In the genomic region with DNA sequence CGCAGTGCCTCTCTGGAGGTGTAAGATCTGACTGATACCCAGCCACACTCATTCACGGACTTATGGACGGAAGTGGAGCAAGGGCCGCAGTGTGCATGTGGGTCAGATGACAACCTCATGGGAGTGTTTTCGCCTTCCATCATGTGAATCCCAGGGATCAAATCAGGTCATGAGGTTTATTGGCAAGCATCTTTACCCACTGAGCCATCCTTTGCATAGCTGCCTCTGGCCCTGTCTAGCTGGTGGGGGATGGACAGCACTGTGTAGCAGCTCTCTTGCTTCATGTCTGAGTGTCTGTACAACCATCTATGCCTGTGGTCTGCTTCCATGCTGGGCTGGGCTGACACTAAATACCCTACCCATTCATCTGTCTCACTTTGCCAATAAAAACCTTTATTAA, we compare ENCODE assay signal across 18 mouse cellular contexts.
A peak's percentile ranks its signal among the peaks of the same experiment; 100 is the strongest.
DNase-seq lines count a peak whose midpoint lies in the region; ATAC-seq and TF ChIP-seq lines count a peak whose summit lies in the region.
"Had no signal": no experiment of that assay in that cellular context is flagged by ENCODE, and none has a peak within 500 bp of the region (broad histone marks: within the 10 kb centered on the region; RNA-seq: fewer than 3 reads in every experiment).

No protein-coding gene starts in this region.

- no peaks in the 10 kb centered on the region for H3K36me3 ChIP-seq in heart, adult 2 months (ENCODE audit: control insufficient read depth, insufficient read depth, low read length)
- H3K36me3 ChIP-seq in heart, embryonic 12.5 days, result no peaks in the 10 kb centered on the region
- peaks cover 14% of the 10 kb centered on the region for H3K36me3 ChIP-seq in midbrain, embryonic 10.5 days
- no peaks in the 10 kb centered on the region for H3K36me3 ChIP-seq in midbrain, postnatal 0 days (ENCODE audit: insufficient read depth, low read length)
- no peaks in the 10 kb centered on the region for H3K36me3 ChIP-seq in hindbrain, embryonic 11.5 days (ENCODE audit: control insufficient read depth, insufficient read depth, low read length)
- H3K36me3 ChIP-seq: stomach, embryonic 15.5 days had no signal

- no peak overlapping the region for H3K4me2 ChIP-seq in heart, embryonic 12.5 days
- H3K4me2 ChIP-seq in midbrain, postnatal 0 days (ENCODE audit: low read depth, low read length, poor library complexity, severe bottlenecking), result no peak overlapping the region
- no peak overlapping the region for H3K4me2 ChIP-seq in hindbrain, embryonic 11.5 days (replicated peaks; ENCODE audit: low read depth, low read length)
- H3K4me2 ChIP-seq: embryonic facial prominence, embryonic 13.5 days; stomach, embryonic 15.5 days had no signal

- 0 out of 2 replicates have a peak, but pooled peaks cover 2% of the 10 kb centered on the region for H3K79me2 ChIP-seq in heart, adult 2 months (replicated peaks; ENCODE audit: control insufficient read depth, insufficient read depth, low read length)

- H3K4me3 ChIP-seq in heart, adult 2 months, result no peak overlapping the region
- no peak overlapping the region for H3K4me3 ChIP-seq in heart, embryonic 12.5 days
- H3K4me3 ChIP-seq in midbrain, embryonic 10.5 days, result no peak overlapping the region
- H3K4me3 ChIP-seq in midbrain, postnatal 0 days (ENCODE audit: low read depth, low read length), result no peak overlapping the region
- no peak overlapping the region for H3K4me3 ChIP-seq in hindbrain, embryonic 11.5 days (ENCODE audit: low read depth, low read length)
- H3K4me3 ChIP-seq: embryonic facial prominence, embryonic 13.5 days; megakaryocyte, embryonic 14.5 days; stomach, embryonic 15.5 days had no signal

- intact Hi-C loops in heart, adult 2 months (cut with DNase I), result no loop called here

- H3K9me3 ChIP-seq in heart, embryonic 12.5 days (replicated peaks), result no peaks in the 10 kb centered on the region
- no peaks in the 10 kb centered on the region for H3K9me3 ChIP-seq in midbrain, embryonic 10.5 days (replicated peaks)
- H3K9me3 ChIP-seq in midbrain, postnatal 0 days (ENCODE audit: low read length), result no peaks in the 10 kb centered on the region
- H3K9me3 ChIP-seq in hindbrain, embryonic 11.5 days (ENCODE audit: control insufficient read depth, low read length), result no peaks in the 10 kb centered on the region
- H3K9me3 ChIP-seq: embryonic facial prominence, embryonic 13.5 days; megakaryocyte, embryonic 14.5 days; stomach, embryonic 15.5 days had no signal

- peak; percentile 63; the same call in 1 of the 2 replicates for TF ChIP-seq EP300 in heart, adult 2 months (IDR thresholded peaks at IDR 0.05; ENCODE audit: insufficient read depth, low read depth, low read length)

- TF ChIP-seq POLR2A in heart, adult 2 months (IDR thresholded peaks at IDR 0.05; ENCODE audit: insufficient read depth, low read depth, low read length), result no peak

- no peak overlapping the region for H3K27ac ChIP-seq in heart, adult 2 months
- no peak overlapping the region for H3K27ac ChIP-seq in heart, embryonic 12.5 days (ENCODE audit: poor library complexity, severe bottlenecking)
- H3K27ac ChIP-seq in midbrain, embryonic 10.5 days (replicated peaks), result peak overlapping the region; percentile 85
- H3K27ac ChIP-seq in midbrain, postnatal 0 days (ENCODE audit: low read depth, low read length), result no peak overlapping the region
- peak overlapping the region; percentile 74 for H3K27ac ChIP-seq in hindbrain, embryonic 11.5 days (ENCODE audit: low read depth, low read length)
- H3K27ac ChIP-seq: embryonic facial prominence, embryonic 13.5 days; kidney, postnatal 0 days; stomach, embryonic 15.5 days had no signal

- peak in 1 of 2 experiments; percentile 16 for DNase-seq in heart, adult 2 months
- peak; percentile 30 for DNase-seq in midbrain, embryonic 10.5 days (ENCODE audit: low spot score)
- DNase-seq in midbrain, postnatal 0 days (ENCODE audit: low spot score), result no peak
- DNase-seq in hindbrain, embryonic 11.5 days (ENCODE audit: low spot score), result peak; percentile 21
- DNase-seq in retina, embryonic 14.5 days (ENCODE audit: low spot score), result peak; percentile 41
- DNase-seq in ovary, postnatal 10 days (ENCODE audit: low spot score), result no peak
- DNase-seq: cerebellum, adult 9-11 months; layer of hippocampus, adult 9-11 months; left cerebral cortex, postnatal 4 days; lung, adult 2 months; right cerebral cortex, postnatal 4 days; thymus, postnatal 36 days had no signal

- H3K27me3 ChIP-seq in heart, adult 2 months (ENCODE audit: control insufficient read depth, insufficient read depth, low read length), result no peaks in the 10 kb centered on the region
- no peaks in the 10 kb centered on the region for H3K27me3 ChIP-seq in heart, embryonic 12.5 days (replicated peaks)
- H3K27me3 ChIP-seq in midbrain, embryonic 10.5 days (ENCODE audit: low read depth, poor library complexity, severe bottlenecking), result no peaks in the 10 kb centered on the region
- H3K27me3 ChIP-seq in midbrain, postnatal 0 days (ENCODE audit: insufficient read depth, low read length), result no peaks in the 10 kb centered on the region
- no peaks in the 10 kb centered on the region for H3K27me3 ChIP-seq in hindbrain, embryonic 11.5 days (ENCODE audit: control insufficient read depth, insufficient read depth, low read length)
- H3K27me3 ChIP-seq: embryonic facial prominence, embryonic 13.5 days; stomach, embryonic 15.5 days had no signal

- ATAC-seq in heart, embryonic 12.5 days (ENCODE audit: insufficient number of reproducible peaks, low FRiP score), result no peak
- ATAC-seq in midbrain, postnatal 0 days (ENCODE audit: low FRiP score), result no peak
- ATAC-seq in hindbrain, embryonic 11.5 days (ENCODE audit: low FRiP score), result peak; percentile 52; the same call in 1 of the 2 replicates
- ATAC-seq: inflammation-experienced regulatory T-cells, adult 6 months had no signal

- peaks cover 9% of the 10 kb centered on the region for H3K4me1 ChIP-seq in heart, adult 2 months (ENCODE audit: control insufficient read depth, insufficient read depth, low read length)
- H3K4me1 ChIP-seq in heart, embryonic 12.5 days (replicated peaks), result peaks cover 45% of the 10 kb centered on the region
- H3K4me1 ChIP-seq in midbrain, embryonic 10.5 days, result peaks cover 76% of the 10 kb centered on the region
- H3K4me1 ChIP-seq in midbrain, postnatal 0 days (ENCODE audit: insufficient read depth, low read length), result peaks cover 16% of the 10 kb centered on the region; the same call in 1 of the 2 replicates
- H3K4me1 ChIP-seq in hindbrain, embryonic 11.5 days (replicated peaks; ENCODE audit: control insufficient read depth, insufficient read depth, low read length), result peaks cover 26% of the 10 kb centered on the region

- 51% methylated on average over 5 of the region's 5 CpGs for WGBS in heart, adult 2 months
- 74% methylated on average over 5 of the region's 5 CpGs for WGBS in heart, embryonic 12.5 days
- WGBS in midbrain, embryonic 10.5 days, result 52% methylated on average over 5 of the region's 5 CpGs
- 60% methylated on average over 5 of the region's 5 CpGs for WGBS in midbrain, postnatal 0 days
- WGBS in hindbrain, embryonic 11.5 days, result 35% methylated on average over 5 of the region's 5 CpGs

- no peak overlapping the region for H3K9ac ChIP-seq in heart, adult 2 months (ENCODE audit: low read depth, low read length)
- no peak overlapping the region for H3K9ac ChIP-seq in heart, embryonic 12.5 days
- H3K9ac ChIP-seq in midbrain, postnatal 0 days (replicated peaks; ENCODE audit: low read length, poor library complexity, severe bottlenecking), result no peak overlapping the region
- peak overlapping the region; percentile 31; the same call in 1 of the 2 replicates for H3K9ac ChIP-seq in hindbrain, embryonic 11.5 days (ENCODE audit: low read depth, low read length)
- H3K9ac ChIP-seq: embryonic facial prominence, embryonic 13.5 days; stomach, embryonic 15.5 days had no signal

- no peak for TF ChIP-seq CTCF in heart, adult 2 months (IDR thresholded peaks at IDR 0.05)
- no peak for TF ChIP-seq CTCF in midbrain, postnatal 0 days (IDR thresholded peaks at IDR 0.05)

Comparison
In these comparisons a context has a peak if more than half of its experiments do, and no peak if none do; other contexts are left out.
1. DNase-seq: peak in midbrain, embryonic 10.5 days (single experiment), hindbrain, embryonic 11.5 days (single experiment) and retina, embryonic 14.5 days (single experiment); none in midbrain, postnatal 0 days (single experiment) and ovary, postnatal 10 days (single experiment).
2. H3K27ac ChIP-seq: peak in midbrain, embryonic 10.5 days (single experiment) and hindbrain, embryonic 11.5 days (single experiment); none in heart, adult 2 months (single experiment), heart, embryonic 12.5 days (single experiment) and midbrain, postnatal 0 days (single experiment).